Mouse (Mus musculus): Measurements from ENCODE around the gene Slc22a23.

Slc22a23 gene

GRCm38 (mm10) chr13:34343719-34344375 is 1.1 kb downstream of the Slc22a23 start:
- DNase-seq (ENCODE audit: low read depth, low spot score) = no peak

DNA sequence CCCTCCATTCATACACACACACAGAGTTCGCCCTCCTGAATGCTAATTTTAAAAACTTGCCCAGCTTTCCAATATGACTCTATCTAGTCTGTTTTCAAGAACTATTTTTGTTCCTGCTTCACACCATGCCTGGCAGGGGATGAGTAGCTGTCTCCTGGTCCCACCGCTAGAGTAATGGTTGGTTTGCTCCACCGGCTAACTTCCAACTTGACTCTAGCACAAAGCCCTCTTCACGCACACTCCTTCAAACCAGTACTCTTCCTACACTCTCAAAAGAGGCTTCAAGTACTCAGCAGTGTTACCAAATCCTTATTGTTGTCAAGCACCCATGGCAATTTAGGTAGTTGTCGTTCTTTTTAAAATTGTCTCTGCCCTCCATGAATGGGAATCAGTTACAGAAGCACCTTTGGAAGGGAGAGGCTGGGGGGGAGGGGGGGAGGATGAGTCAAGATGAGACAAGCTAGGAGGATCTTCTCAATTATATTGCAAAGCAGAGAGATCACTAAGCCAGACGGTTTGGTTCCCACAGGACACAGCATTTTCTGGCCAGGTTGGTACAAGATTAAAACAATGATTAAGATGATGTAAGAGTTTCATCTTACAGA is 2.6 kb downstream of the Slc22a23 start:
- DNase-seq (ENCODE audit: low read depth, low spot score) = no peak

DNA sequence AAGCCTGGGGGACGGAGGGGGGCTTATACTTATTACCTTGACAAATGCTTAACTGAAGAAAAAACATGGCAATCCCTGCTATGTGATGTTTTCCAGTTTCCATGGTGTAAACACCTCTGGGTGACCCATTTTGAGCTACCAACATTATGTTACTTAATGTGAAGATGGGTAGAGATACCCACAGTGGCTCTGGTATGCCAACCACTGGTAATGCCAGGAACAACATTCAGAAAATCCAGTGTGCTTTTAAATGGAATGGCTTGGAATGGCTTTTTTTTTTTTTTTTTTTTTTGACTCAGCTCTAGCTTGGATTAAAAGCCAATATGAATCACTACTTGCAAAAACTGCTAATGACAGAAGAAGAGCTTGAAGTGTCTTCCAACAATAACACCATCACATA is 8.1 kb downstream of the Slc22a23 start:
- DNase-seq (ENCODE audit: low read depth, low spot score) = no peak

- DNase-seq (ENCODE audit: low read depth, low spot score) = no peak
Observed at GRCm38 (mm10) chr13:34334847-34335246, 10.1 kb downstream of the Slc22a23 start.

- peak; percentile 93 for DNase-seq (ENCODE audit: low read depth, low spot score)
Observed at GRCm38 (mm10) chr13:34332762-34333161, 12.2 kb downstream of the Slc22a23 start.

DNA sequence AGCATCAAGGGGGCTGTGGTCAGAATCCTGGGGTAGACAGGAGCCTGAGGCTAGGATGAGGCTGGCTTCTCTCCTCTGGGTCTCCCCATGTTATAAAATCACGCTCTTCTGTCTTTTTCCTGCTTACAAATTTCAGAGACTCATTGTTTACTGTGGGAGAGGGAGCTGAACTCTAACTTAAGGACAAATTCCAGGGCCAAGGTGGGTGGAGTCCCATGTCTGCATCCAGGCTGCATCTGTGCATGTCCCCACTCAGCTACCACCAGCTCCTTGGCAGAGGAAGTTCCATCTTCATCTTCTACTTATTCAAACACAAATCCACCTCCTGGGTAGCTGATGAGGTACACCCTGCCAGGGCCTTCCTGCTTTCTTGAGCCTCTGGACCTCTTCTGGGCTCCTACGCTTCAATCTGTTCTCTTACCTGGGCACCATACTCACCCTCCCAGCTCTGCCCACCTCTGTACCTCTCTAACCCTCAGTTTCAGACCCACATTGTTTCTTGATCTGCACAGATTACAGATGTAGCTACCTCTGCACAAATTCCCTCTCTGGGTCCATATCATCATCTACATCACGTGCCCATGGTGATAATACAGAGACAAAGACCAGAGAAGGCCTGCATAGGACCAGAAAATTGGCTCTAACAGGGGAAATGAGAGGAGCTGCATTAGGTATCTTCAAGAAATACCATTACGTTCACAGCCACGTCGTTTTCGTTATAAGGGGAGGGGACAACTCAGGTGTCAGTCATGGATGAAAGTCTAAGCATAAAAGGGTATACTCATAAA is 13.4 kb downstream of the Slc22a23 start:
- no peak for DNase-seq (ENCODE audit: low read depth, low spot score)

DNA sequence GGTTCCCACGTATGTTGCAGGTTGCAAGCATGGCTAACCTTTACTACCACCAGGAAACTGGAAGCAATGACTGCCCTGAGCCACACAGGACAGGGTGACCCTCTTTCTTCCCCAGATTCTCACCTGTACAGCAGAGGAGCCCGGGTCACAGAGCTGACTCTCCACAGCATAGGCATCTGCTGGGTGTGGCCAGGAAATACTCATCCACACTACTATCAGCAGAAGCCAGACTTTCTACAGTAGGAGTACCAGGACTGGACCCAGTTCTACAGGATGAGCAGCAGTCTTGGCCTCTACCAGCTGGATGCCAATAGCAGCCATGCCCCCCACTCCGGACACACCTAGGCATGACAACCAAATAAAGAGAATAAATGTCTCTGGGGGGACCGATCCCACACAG is 15.4 kb downstream of the Slc22a23 start:
- DNase-seq (ENCODE audit: low read depth, low spot score) = no peak

DNA sequence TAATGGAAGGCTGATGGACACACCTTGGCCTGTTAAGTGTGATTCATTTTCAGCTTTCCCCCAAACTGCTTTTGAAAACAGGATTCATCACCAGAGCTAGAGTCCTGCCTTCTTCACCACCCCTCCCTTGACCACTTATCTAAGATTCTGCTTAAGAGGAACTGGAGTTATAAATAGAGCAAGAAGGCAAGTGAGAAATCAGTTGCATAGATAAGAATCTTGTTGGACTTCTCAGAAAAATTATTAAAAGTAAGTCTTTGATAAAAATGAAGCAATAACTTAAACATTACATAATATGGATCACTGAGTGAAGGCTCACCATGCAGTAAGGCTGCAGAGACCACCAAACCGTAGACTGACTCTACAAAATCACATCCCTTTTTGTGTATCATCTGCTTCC is 18.0 kb downstream of the Slc22a23 start:
- peak; percentile 29 for DNase-seq (ENCODE audit: low read depth, low spot score)

DNA sequence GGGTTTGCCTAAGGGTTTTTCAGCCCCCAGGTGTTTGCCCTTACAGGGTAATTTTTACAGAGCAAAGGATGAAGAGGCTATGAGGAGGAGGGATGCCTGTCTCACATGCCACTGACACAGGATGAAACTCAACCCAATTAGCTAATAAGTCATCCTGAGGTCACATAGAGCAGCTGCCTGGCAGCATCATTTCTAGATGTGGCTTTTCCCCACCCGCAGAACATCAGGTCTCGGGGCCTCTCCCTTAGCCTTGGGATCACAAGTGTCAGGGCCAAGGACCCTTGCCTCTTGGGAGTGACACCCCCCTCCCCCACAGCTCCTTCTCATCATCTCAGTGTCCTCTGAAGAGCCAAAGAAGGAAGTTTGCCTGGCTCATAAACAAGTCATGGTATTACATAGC is 21.6 kb downstream of the Slc22a23 start:
- DNase-seq (ENCODE audit: low read depth, low spot score) = no peak

GRCm38 (mm10) chr13:34320482-34320881 is 24.5 kb downstream of the Slc22a23 start:
- DNase-seq (ENCODE audit: low read depth, low spot score) = no peak

GRCm38 (mm10) chr13:34317051-34317450 is 27.9 kb downstream of the Slc22a23 start:
- DNase-seq (ENCODE audit: low read depth, low spot score) = no peak

DNA sequence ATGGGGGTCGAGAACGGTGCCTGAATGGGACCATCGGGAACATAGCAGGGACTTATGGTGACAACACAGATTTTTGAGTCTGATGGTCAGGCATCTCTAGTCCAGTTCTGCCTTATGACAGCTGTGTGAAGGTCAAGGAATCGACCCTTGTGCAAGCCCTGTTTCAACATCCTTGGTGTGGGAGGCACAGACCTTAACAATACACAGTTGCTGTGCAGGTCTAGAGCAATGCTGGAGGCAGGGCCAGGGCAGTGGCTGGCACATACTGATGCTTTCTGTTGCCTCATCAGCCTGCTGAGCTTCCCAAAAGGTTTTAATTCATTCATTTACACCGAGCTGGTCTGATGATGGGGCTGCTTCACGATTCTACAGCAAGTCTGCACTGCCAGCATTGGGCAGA is 28.5 kb downstream of the Slc22a23 start:
- no peak for DNase-seq (ENCODE audit: low read depth, low spot score)

DNA sequence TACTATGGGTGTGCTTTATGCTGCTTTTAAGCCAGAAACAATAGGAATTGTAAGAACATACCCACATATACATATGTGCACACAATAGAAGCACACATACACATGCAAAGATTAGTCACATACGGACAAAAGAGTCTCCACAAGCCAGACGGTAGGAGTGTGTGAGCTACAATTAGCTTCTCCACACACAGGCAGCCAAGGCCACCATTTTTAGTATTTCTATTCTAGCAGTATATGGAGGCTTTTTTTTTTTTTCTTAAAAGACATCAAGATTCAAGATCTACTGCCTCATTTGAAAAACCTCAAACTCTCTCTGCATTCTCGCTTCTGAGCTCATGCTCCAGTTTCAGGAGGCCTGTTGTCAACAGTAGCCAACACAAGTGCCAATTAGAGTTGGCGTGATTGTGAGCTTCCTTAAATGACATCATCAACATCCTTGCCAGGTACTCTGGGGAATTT is 31.9 kb downstream of the Slc22a23 start:
- no peak for DNase-seq (ENCODE audit: low read depth, low spot score)

- no peak for DNase-seq (ENCODE audit: low read depth, low spot score)
Observed at GRCm38 (mm10) chr13:34312346-34313002, 32.5 kb downstream of the Slc22a23 start.

DNA sequence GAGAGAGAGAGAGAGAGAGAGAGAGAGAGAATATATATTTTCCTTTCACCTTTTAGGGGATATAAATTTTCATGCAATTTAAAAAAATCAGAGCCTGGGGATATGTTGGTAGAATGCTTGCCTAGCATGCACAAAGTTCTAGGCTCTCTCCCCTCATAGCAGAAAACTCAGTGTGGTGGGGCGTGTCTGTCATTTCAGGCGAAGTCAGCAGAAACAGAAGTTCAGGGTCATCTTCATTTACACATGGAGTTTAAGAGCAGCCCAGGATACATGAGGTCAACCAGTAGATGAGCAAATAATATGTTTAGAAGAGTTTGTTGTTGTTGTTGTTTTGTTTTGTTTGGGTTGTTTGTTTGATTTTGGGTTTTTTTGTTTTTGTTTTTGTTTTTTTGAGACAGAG is 33.4 kb downstream of the Slc22a23 start:
- DNase-seq (ENCODE audit: low read depth, low spot score) = no peak

DNA sequence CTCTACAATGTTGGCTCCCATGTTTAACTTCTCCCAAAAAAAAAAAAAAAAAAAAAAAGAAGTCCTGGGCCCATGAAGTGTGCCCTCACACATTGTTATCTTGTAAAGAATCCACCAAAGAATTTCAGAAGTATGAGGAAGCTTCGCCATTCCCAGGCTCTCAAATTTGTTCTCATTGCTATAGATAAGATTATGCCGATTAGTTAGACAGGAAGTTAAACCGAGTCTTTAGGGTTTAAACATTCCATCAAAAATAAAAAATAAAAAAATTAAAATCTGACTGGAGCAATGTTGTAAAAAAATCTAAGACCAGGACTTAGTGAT is 36.4 kb downstream of the Slc22a23 start:
- DNase-seq (ENCODE audit: low read depth, low spot score) = no peak

DNA sequence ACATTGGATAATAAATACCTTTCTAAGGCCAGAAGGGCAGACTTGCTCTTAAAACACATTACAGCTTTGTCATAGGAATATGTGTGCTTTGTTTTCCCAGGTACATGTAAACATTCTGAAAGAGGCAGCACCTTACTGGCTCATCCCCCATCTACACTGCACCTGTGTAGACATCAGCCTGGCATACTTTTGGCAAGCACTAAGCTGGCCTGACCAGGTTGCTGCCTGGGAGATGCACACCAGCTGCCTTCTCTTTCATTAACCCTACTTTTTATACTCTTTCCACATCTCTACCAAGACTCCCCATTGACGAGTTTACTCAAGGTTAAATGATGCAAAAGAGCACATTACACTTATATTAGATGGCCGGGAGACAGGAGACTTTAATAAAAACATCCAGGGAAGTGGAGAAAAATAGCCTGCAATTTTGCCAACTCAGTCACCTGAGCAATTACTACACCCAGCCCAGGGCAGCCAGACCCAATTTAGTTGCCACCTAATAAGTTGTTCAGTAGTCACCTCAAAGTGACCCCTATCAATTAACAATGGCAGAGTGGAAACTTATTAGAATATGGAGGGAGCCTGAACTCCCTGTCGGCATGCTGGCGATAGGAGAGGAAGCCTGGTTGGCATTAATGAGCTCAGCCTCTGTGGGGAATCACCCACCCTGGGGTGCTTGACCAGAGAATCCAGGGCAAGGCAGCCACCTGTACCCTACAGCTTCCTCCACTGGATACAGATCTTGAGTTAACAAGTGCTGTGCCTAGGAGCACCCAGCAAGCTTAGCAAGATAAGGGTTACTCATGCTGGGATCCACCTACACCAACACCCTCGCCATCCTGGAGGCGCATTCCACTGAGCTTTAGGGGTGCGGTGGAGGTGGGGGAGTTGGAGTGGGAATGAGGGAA is 37.0 kb downstream of the Slc22a23 start:
- DNase-seq (ENCODE audit: low read depth, low spot score) = no peak

GRCm38 (mm10) chr13:34305964-34306671 is 38.9 kb downstream of the Slc22a23 start:
- DNase-seq (ENCODE audit: low read depth, low spot score) = no peak

DNA sequence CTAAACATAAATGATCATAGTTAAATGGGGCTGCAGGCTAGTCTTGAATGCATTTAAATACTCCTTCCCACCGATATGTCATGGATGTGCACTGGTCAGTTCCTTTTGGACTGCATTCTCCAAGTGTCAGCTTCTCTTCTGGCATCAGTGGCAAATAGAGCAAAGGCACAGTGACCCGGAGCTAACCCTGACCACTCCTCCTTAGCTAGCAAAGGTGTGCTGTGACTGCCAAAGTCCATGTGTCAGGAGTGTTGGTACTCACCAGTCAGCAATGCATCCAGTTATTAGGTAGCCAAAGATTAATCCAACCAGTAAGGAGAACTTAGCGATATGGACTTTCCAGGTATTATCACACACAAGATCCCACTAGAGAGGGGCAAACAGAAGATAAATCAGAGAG is 40.1 kb downstream of the Slc22a23 start:
- DNase-seq (ENCODE audit: low read depth, low spot score) = no peak

- peak; percentile 56 for DNase-seq (ENCODE audit: low read depth, low spot score)
Observed at GRCm38 (mm10) chr13:34303386-34304016, 41.5 kb downstream of the Slc22a23 start.
